Mouse (Mus musculus) embryonic facial prominence, embryonic 11.5 days (tissue): ENCODE measurements around the gene Dennd6b. TPM values are rescaled to one million over a fixed set of nuclear protein-coding genes. Genes with fewer than 3 reads are reported as not detected.
A peak's percentile ranks its signal among the peaks of the same experiment; 100 is the strongest.

Experiments used
- ATAC-seq: fragments of 200-750 bp; cut with Nextera tagmentation; replicated peaks from 2 replicates; pipeline ENCODE4 v1.8.0; 2017; ENCODE audit warnings: low read depth; ENCODE audit not compliant: insufficient number of reproducible peaks, low FRiP score, low TSS enrichment
- DNase-seq: peaks from one replicate; pipeline ENCODE4 v3.0.0-alpha.2; 2015; ENCODE audit warnings: low spot score
- H3K27ac ChIP-seq: fragments of 300-500 bp; sonication (generic); replicated peaks from 2 replicates; pipeline ENCODE4 v1.5.1; 2014; ENCODE audit warnings: mild to moderate bottlenecking, low read depth, low read length, control low read depth
- H3K27me3 ChIP-seq: fragments of 300-500 bp; sonication (generic); 2 replicates; pipeline ENCODE4 v1.6.1; 2014; ENCODE audit warnings: mild to moderate bottlenecking, low read length, moderate library complexity, mixed read lengths; ENCODE audit not compliant: control insufficient read depth, insufficient read depth
- H3K36me3 ChIP-seq: fragments of 300-500 bp; sonication (generic); replicated peaks from 2 replicates; pipeline ENCODE4 v1.6.1; 2014; ENCODE audit warnings: low read depth, mild to moderate bottlenecking, low read length, moderate library complexity, mixed read lengths; ENCODE audit not compliant: control insufficient read depth, insufficient read depth
- H3K4me1 ChIP-seq: fragments of 300-500 bp; sonication (generic); 2 replicates; pipeline ENCODE4 v1.6.1; 2014; ENCODE audit warnings: low read length, mixed read lengths; ENCODE audit not compliant: control insufficient read depth, insufficient read depth
- H3K4me2 ChIP-seq: fragments of 300-500 bp; sonication (generic); 2 replicates; pipeline ENCODE4 v1.6.1; 2014; ENCODE audit warnings: low read depth, mild to moderate bottlenecking, control low read depth, low read length, moderate library complexity
- H3K4me3 ChIP-seq: fragments of 300-500 bp; sonication (generic); 2 replicates; pipeline ENCODE4 v1.5.1; 2014; ENCODE audit warnings: low read depth, low read length, control low read depth
- H3K9ac ChIP-seq: fragments of 300-500 bp; sonication (generic); replicated peaks from 2 replicates; pipeline ENCODE4 v1.6.1; 2014; ENCODE audit warnings: mild to moderate bottlenecking, control low read depth, low read length
- H3K9me3 ChIP-seq: fragments of 300-500 bp; sonication (generic); replicated peaks from 2 replicates; pipeline ENCODE4 v1.6.1; 2016; ENCODE audit warnings: mild to moderate bottlenecking, low read length, inconsistent platforms, mixed read lengths; ENCODE audit not compliant: control insufficient read depth
- WGBS: fragments of 180-500 bp; shearing (Covaris S2); extraction: QIAGEN DNeasy Blood & Tissue Kit; methylation state at CpG from one replicate; pipeline ENCODE4 v1.1.7; 2014; 5-methylcytosine and 5-hydroxymethylcytosine counted together
- polyA plus RNA-seq: library from polyadenylated mRNA; unstranded; fragments of >200 nt; fragmentation: Nextera tagmentation; extraction: Ambion mirVana; gene quantifications from 2 replicates; pipeline ENCODE4 v1.2.1, GENCODE M21; 2014

Dennd6b gene
- polyA plus RNA-seq: 14.9 and 18.6 TPM in 2 replicates

- Histone ChIP-seq H3K27ac (peak within 1 kb of the TSS; percentile 97), H3K4me2 (peak within 1 kb of the TSS; percentile 70), H3K36me3 (no peaks in the 10 kb centered on the region), H3K9ac (peak within 1 kb of the TSS; percentile 97), H3K4me3 (peak within 1 kb of the TSS; percentile 76), H3K9me3 (no peaks in the 10 kb centered on the region), H3K4me1 (no peaks in the 10 kb centered on the region), H3K27me3 (no peaks in the 10 kb centered on the region)
- DNase-seq: peak; percentile 97
- ATAC-seq: peak; percentile 97
- WGBS: 0% methylated on average over 38 of the region's 38 CpGs
Measured at GRCm38 (mm10) chr15:89196313-89196706, at the start of gene Dennd6b. TSS of gene Dennd6b (minus strand) at chr15:89196496.

DNA sequence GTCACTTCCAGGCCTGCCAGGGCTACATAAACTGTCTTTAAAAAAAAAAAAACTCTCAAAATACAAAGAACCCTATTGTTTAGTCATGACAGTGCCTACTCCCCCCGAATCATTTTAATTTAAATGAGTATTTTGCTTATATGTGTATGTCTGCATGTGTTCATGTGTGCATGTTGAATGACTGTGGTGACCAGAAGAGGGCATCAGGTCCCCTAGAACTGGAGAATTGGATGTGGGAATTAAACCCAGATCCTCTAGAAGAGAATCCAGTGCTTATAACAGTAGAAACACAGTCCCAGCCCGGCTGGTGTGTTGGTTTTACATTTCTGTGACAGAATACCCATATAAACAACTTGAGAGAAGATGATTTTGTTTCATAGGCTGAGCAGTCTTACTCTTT is 44.7 kb upstream of the Dennd6b start:
- H3K4me3 ChIP-seq: no peak overlapping the region
- ATAC-seq (no peak), DNase-seq (no peak)
- H3K9me3 ChIP-seq: no peaks in the 10 kb centered on the region
- H3K36me3 ChIP-seq: no peaks in the 10 kb centered on the region
- no peak overlapping the region for H3K4me2 ChIP-seq
- no peaks in the 10 kb centered on the region for H3K27me3 ChIP-seq
- 76% methylated on average over 2 of the region's 2 CpGs for WGBS
- H3K4me1 ChIP-seq: no peaks in the 10 kb centered on the region
- H3K27ac ChIP-seq: no peak overlapping the region
- H3K9ac ChIP-seq: no peak overlapping the region

DNA sequence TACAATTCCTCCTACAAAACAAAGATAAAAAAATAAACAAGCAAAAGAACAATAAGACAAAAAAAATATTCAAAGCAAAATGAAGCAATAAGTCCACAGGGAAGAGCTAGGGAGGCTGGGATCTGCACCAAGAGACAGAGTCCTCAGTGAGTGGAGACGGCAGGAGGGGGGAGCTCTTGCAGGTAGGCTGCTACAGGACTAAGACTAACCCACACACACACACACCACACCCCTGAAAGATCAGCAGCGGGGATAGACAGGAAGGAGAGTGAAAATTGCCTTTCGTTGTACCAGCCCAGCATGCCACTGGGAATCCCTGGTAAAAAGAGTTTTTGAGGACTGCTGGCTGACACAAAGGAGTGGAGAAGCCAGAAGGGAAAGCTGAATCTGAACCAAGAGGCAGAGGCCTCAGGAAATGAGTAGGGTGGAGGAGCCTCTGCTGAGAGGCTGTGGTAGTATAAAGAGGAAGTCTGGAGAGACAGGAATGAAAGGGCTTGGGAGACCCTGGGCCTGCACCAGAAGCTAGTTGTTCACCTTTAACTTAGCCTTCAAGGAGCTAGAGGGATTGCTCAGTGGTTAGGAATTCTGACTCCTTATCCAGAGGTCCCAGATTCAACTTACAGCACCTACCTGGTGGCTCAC is 43.6 kb upstream of the Dennd6b start:
- no peak overlapping the region for H3K4me3 ChIP-seq
- no peaks in the 10 kb centered on the region for H3K27me3 ChIP-seq
- H3K9me3 ChIP-seq: no peaks in the 10 kb centered on the region
- H3K9ac ChIP-seq: no peak overlapping the region
- H3K27ac ChIP-seq: no peak overlapping the region
- no peaks in the 10 kb centered on the region for H3K36me3 ChIP-seq
- no peak overlapping the region for H3K4me2 ChIP-seq
- no peak for ATAC-seq
- no peak for DNase-seq
- H3K4me1 ChIP-seq: no peaks in the 10 kb centered on the region
- WGBS: 61% methylated on average over 3 of the region's 3 CpGs

- ATAC-seq: no peak
- 92% methylated on average over 4 of the region's 4 CpGs for WGBS
Measured at GRCm38 (mm10) chr15:89234052-89234451, 37.8 kb upstream of the Dennd6b start.

DNA sequence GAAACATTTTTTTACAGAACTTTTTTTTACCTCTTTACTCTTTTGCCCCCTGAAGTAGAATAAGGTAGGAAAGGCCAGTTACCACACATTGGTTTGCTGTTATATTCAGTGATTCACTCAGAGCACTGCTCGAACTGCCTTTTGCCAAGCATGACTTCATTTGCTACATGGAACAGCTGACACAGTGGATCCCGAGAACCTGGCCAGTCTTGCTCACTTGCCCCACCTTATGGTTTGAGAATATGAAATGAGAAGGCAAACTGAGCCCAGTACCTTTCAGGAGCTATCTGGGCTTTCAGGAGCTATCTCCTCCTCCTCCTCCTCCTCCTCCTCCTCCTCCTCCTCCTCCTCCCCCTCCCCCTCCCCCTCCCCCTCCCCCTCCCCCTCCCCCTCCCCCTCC is 37.3 kb upstream of the Dennd6b start:
- H3K27ac ChIP-seq: no peak overlapping the region
- H3K9me3 ChIP-seq: no peaks in the 10 kb centered on the region
- H3K9ac ChIP-seq: no peak overlapping the region
- DNase-seq (peak; percentile 7), ATAC-seq (no peak)
- no peaks in the 10 kb centered on the region for H3K4me1 ChIP-seq
- WGBS: 70% methylated on average over 2 of the region's 2 CpGs
- H3K36me3 ChIP-seq: no peaks in the 10 kb centered on the region
- H3K4me3 ChIP-seq: no peak overlapping the region
- H3K27me3 ChIP-seq: no peaks in the 10 kb centered on the region
- no peak overlapping the region for H3K4me2 ChIP-seq

More at GRCm38 (mm10) chr15:89234052-89234451, 37.8 kb upstream of the Dennd6b start:
- Histone ChIP-seq H3K9me3 (no peaks in the 10 kb centered on the region), H3K4me1 (no peaks in the 10 kb centered on the region), H3K27me3 (no peaks in the 10 kb centered on the region), H3K9ac (no peak overlapping the region), H3K4me3 (no peak overlapping the region), H3K27ac (no peak overlapping the region), H3K36me3 (no peaks in the 10 kb centered on the region), H3K4me2 (no peak overlapping the region)
- DNase-seq: no peak

DNA sequence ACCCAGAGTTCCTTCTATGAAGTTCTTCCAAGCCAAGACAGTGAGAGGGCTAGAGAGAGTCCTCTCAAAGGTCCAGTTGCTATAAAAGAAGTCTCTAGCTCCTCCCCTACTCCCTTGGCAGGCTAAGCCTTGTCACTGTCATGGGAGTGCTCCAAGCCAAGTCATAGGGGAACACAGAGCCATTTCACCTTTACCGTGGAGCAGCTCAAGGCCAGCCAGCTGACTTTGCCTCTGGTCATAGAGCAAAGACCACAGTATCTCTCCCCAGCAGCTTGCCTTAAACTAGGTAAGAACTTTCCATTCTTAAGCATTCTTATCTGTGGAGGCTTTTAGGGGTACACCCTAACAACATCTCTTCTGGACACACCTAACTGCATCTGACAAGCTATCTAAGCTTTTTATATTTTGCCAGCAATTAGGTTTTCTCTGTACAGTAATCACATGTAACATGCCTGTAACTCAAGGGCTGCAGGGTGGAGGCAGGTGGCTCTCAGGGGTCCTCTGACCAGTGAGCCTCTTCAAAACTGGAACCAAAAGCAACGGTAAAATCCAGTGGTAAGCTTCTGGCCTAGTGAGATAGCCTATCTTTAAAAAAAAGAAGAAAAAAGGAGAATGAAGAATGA is 19.4 kb upstream of the Dennd6b start:
- Histone ChIP-seq H3K4me2 (no peak overlapping the region), H3K36me3 (no peaks in the 10 kb centered on the region), H3K9me3 (no peaks in the 10 kb centered on the region), H3K9ac (no peak overlapping the region), H3K4me3 (no peak overlapping the region), H3K4me1 (no peaks in the 10 kb centered on the region), H3K27ac (no peak overlapping the region), H3K27me3 (no peaks in the 10 kb centered on the region)
- WGBS: 88% methylated on average over 2 of the region's 2 CpGs
- ATAC-seq (no peak), DNase-seq (no peak)

- DNase-seq: no peak
- no peak overlapping the region for H3K9ac ChIP-seq
- H3K36me3 ChIP-seq: no peaks in the 10 kb centered on the region
- no peaks in the 10 kb centered on the region for H3K9me3 ChIP-seq
- H3K4me3 ChIP-seq: no peak overlapping the region
- no peak for ATAC-seq
- no peak overlapping the region for H3K4me2 ChIP-seq
- 92% methylated on average over 3 of the region's 3 CpGs for WGBS
- no peak overlapping the region for H3K27ac ChIP-seq
- no peaks in the 10 kb centered on the region for H3K27me3 ChIP-seq
- no peaks in the 10 kb centered on the region for H3K4me1 ChIP-seq
Measured at GRCm38 (mm10) chr15:89214953-89215352, 18.7 kb upstream of the Dennd6b start.

DNA sequence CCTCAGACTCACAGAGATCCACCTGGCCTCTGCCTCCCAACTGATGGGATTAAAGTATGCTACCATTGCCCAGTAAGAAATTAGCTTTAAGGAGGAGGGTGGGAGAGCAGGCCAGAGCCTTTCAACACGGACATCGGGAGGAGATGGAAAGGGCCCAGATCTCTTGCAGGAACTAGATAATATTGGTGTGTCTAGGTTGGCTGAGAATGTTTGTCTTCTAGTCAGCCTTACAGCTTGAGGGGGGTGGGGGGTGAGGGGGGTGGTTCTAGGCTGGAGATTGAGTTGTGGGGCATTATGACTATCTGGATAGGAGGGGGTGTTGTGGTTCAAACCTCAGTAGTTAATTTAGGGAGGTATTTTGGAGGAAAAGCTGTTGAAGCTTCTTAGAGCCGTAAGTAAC is 17.2 kb upstream of the Dennd6b start:
- DNase-seq (no peak), ATAC-seq (no peak)
- no peaks in the 10 kb centered on the region for H3K36me3 ChIP-seq
- H3K27ac ChIP-seq: no peak overlapping the region
- no peaks in the 10 kb centered on the region for H3K27me3 ChIP-seq
- no peaks in the 10 kb centered on the region for H3K4me1 ChIP-seq
- WGBS: 86% methylated on average over 3 of the region's 3 CpGs
- H3K4me3 ChIP-seq: no peak overlapping the region
- no peak overlapping the region for H3K9ac ChIP-seq
- H3K9me3 ChIP-seq: no peaks in the 10 kb centered on the region
- H3K4me2 ChIP-seq: no peak overlapping the region
